Mouse (Mus musculus) midbrain, postnatal 0 days (tissue): ENCODE measurements around the gene Emp1. TPM values are rescaled to one million over a fixed set of nuclear protein-coding genes. Genes with fewer than 3 reads are reported as not detected.

Experiments
- ATAC-seq: fragments of 200-750 bp; cut with Nextera tagmentation; 2 replicates; pipeline ENCODE4 v1.8.0; 2017; ENCODE audit warnings: moderate number of reproducible peaks, mild to moderate bottlenecking, moderate TSS enrichment, moderate library complexity; ENCODE audit not compliant: low FRiP score
- DNase-seq: peaks from one replicate; pipeline ENCODE4 v3.0.0-alpha.2; 2015; ENCODE audit warnings: low spot score
- H3K27ac ChIP-seq: fragments of 300-500 bp; sonication (generic); 2 replicates; pipeline ENCODE4 v1.5.1; 2014; ENCODE audit warnings: low read depth, mild to moderate bottlenecking, low read length, mixed read lengths
- H3K27me3 ChIP-seq: fragments of 300-500 bp; sonication (generic); 2 replicates; pipeline ENCODE4 v1.6.1; 2014; ENCODE audit warnings: low read length, control low read depth, mixed read lengths; ENCODE audit not compliant: insufficient read depth
- H3K36me3 ChIP-seq: fragments of 300-500 bp; sonication (generic); 2 replicates; pipeline ENCODE4 v1.6.1; 2014; ENCODE audit warnings: low read length, control low read depth, mixed read lengths; ENCODE audit not compliant: insufficient read depth
- H3K4me1 ChIP-seq: fragments of 300-500 bp; sonication (generic); 2 replicates; pipeline ENCODE4 v1.6.1; 2014; ENCODE audit warnings: mild to moderate bottlenecking, control low read depth, antibody characterized with exemption, low read length, mixed read lengths; ENCODE audit not compliant: insufficient read depth
- H3K4me2 ChIP-seq: fragments of 300-500 bp; sonication (generic); 2 replicates; pipeline ENCODE4 v1.6.1; 2014; ENCODE audit warnings: low read depth, mild to moderate bottlenecking, low read length, mixed read lengths; ENCODE audit not compliant: poor library complexity, severe bottlenecking
- H3K4me3 ChIP-seq: fragments of 300-500 bp; sonication (generic); 2 replicates; pipeline ENCODE4 v1.5.1; 2014; ENCODE audit warnings: low read depth, mild to moderate bottlenecking, low read length, moderate library complexity
- H3K9ac ChIP-seq: fragments of 300-500 bp; sonication (generic); replicated peaks from 2 replicates; pipeline ENCODE4 v1.6.1; 2014; ENCODE audit warnings: mild to moderate bottlenecking, low read length, moderate library complexity, mixed read lengths; ENCODE audit not compliant: poor library complexity, severe bottlenecking
- H3K9me3 ChIP-seq: fragments of 300-500 bp; sonication (generic); 2 replicates; pipeline ENCODE4 v1.6.1; 2016; ENCODE audit warnings: low read length, control low read depth
- CTCF ChIP-seq: IDR thresholded peaks from 2 replicates; pipeline ENCODE4 v1.5.1; 2016; ENCODE audit warnings: antibody characterized with exemption, mild to moderate bottlenecking
- WGBS: fragments of 180-500 bp; shearing (Covaris S2); extraction: QIAGEN DNeasy Blood & Tissue Kit; methylation state at CpG from one replicate; pipeline ENCODE4 v1.1.7; 2014; 5-methylcytosine and 5-hydroxymethylcytosine counted together
- polyA plus RNA-seq: library from polyadenylated mRNA; unstranded; fragments of >200 nt; fragmentation: Nextera tagmentation; extraction: Ambion mirVana; gene quantifications from 2 replicates; pipeline ENCODE4 v1.2.1, GENCODE M21; 2015
- total RNA-seq: library from RNA; depleted of rRNA; stranded (reverse); fragments of >200 nt; gene quantifications from 2 replicates; pipeline ENCODE4 v1.2.3, GENCODE M21; 2014

Emp1 gene
- total and polyA plus RNA-seq, 2 experiments from 2014 or later, result 5.7 to 26.9 TPM

- ATAC-seq (no peak), DNase-seq (no peak)
- 58% methylated on average over 4 of the region's 4 CpGs for WGBS
- H3K4me3 ChIP-seq, result no peak overlapping the region
- H3K9me3 ChIP-seq, result no peaks in the 10 kb centered on the region
- H3K27me3 ChIP-seq, result no peaks in the 10 kb centered on the region
- no peaks in the 10 kb centered on the region for H3K36me3 ChIP-seq
- TF ChIP-seq CTCF, result no peak
- H3K4me2 ChIP-seq, result no peak overlapping the region
- 0 out of 2 replicates have a peak, but pooled peaks cover 3% of the 10 kb centered on the region for H3K4me1 ChIP-seq
- H3K9ac ChIP-seq, result no peak overlapping the region
- no peak overlapping the region for H3K27ac ChIP-seq
Measured at GRCm38 (mm10) chr6:135360331-135360730, 2.0 kb upstream of the Emp1 start.

DNA sequence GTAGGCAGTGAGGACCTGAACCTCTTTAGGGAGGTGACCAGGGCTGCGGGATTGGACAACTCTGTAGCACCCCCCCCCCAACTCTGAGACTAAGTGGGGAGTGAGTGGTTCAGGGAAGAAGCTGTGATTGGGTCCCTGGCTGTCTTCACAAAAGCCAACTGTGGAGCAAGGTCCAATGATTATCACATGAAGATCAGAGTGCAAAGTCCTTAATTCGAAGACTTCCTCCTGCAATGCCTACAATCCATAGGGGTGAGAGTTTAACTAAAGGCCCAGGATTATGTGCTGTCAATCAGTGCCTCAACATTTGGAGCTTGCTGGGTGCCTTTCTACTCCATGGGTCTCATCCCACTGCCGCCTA is 267 bp upstream of the Emp1 start:
- Histone ChIP-seq H3K4me1 (0 out of 2 replicates have a peak, but pooled peaks cover 3% of the 10 kb centered on the region), H3K9ac (no peak overlapping the region), H3K27ac (no peak overlapping the region), H3K4me2 (no peak overlapping the region), H3K27me3 (no peaks in the 10 kb centered on the region), H3K36me3 (no peaks in the 10 kb centered on the region), H3K4me3 (no peak overlapping the region), H3K9me3 (no peaks in the 10 kb centered on the region)
- WGBS, result 59% methylated on average over 3 of the region's 3 CpGs
- DNase-seq (no peak), ATAC-seq (no peak)
- no peak for TF ChIP-seq CTCF

GRCm38 (mm10) chr6:135363344-135364040 is 1.1 kb downstream of the Emp1 start:
- ATAC-seq (no peak), DNase-seq (no peak)
- 60% methylated on average over 10 of the region's 10 CpGs for WGBS
- no peaks in the 10 kb centered on the region for H3K27me3 ChIP-seq
- TF ChIP-seq CTCF, result no peak
- 0 out of 2 replicates have a peak, but pooled peaks cover 3% of the 10 kb centered on the region for H3K4me1 ChIP-seq
- H3K9ac ChIP-seq, result no peak overlapping the region
- peak overlapping the region; percentile 47; the same call in 1 of the 2 replicates for H3K27ac ChIP-seq
- H3K4me2 ChIP-seq, result peak overlapping the region; percentile 15; the same call in 1 of the 2 replicates
- no peaks in the 10 kb centered on the region for H3K9me3 ChIP-seq
- peak overlapping the region; percentile 10 for H3K4me3 ChIP-seq
- no peaks in the 10 kb centered on the region for H3K36me3 ChIP-seq

- Histone ChIP-seq H3K4me1 (0 out of 2 replicates have a peak, but pooled peaks cover 3% of the 10 kb centered on the region), H3K27me3 (no peaks in the 10 kb centered on the region), H3K4me3 (no peak overlapping the region), H3K9ac (no peak overlapping the region), H3K4me2 (peak overlapping the region; percentile 9), H3K9me3 (no peaks in the 10 kb centered on the region), H3K27ac (no peak overlapping the region), H3K36me3 (no peaks in the 10 kb centered on the region)
- DNase-seq, result no peak
- WGBS, result 51% methylated on average over 9 of the region's 9 CpGs
- ATAC-seq, result no peak
- no peak for TF ChIP-seq CTCF
Measured at GRCm38 (mm10) chr6:135364041-135364745, 1.8 kb downstream of the Emp1 start.

DNA sequence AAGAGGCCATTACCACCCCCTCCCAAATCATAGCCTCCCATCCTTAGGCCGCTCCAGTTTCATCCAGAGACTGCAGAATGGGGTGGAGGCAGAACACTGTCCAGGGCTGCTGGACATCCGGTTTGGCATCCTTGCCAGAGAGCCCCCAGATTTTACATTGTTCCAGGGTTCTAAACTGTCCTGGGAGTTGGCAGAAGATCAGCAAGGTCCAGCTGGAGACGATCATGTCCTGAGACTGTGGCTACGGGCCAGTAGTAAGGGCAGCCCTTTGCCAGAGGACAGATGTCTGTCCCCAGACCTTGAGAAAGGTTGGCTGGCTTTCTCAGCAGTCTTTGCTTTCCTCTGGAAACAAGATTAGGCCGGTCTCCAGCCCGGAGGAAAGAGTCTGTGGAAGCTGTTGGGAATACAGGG is 2.6 kb downstream of the Emp1 start:
- H3K4me3 ChIP-seq, result no peak overlapping the region
- no peak overlapping the region for H3K9ac ChIP-seq
- peak; percentile 66 for DNase-seq
- no peaks in the 10 kb centered on the region for H3K9me3 ChIP-seq
- 70% methylated on average over 6 of the region's 6 CpGs for WGBS
- H3K4me2 ChIP-seq, result no peak overlapping the region
- peak; percentile 28; the same call in 1 of the 2 replicates for ATAC-seq
- H3K27ac ChIP-seq, result no peak overlapping the region
- no peaks in the 10 kb centered on the region for H3K27me3 ChIP-seq
- 0 out of 2 replicates have a peak, but pooled peaks cover 3% of the 10 kb centered on the region for H3K4me1 ChIP-seq
- no peaks in the 10 kb centered on the region for H3K36me3 ChIP-seq
- TF ChIP-seq CTCF, result no peak

- Histone ChIP-seq H3K27ac (no peak overlapping the region), H3K4me3 (no peak overlapping the region), H3K9ac (no peak overlapping the region), H3K27me3 (no peaks in the 10 kb centered on the region), H3K4me2 (no peak overlapping the region), H3K36me3 (no peaks in the 10 kb centered on the region), H3K4me1 (0 out of 2 replicates have a peak, but pooled peaks cover 3% of the 10 kb centered on the region), H3K9me3 (no peaks in the 10 kb centered on the region)
- DNase-seq, result no peak
- no peak for ATAC-seq
- 82% methylated on average over 4 of the region's 4 CpGs for WGBS
- TF ChIP-seq CTCF, result no peak
Measured at GRCm38 (mm10) chr6:135365614-135366013, 3.3 kb downstream of the Emp1 start.
